7 mouse cellular contexts compared by ENCODE assay signal in genomic region chr11:62539089-62539890, GRCm38 (mm10). TPM values are rescaled to one million over a fixed set of nuclear protein-coding genes. Genes with fewer than 3 reads are reported as not detected.
DNase-seq lines count a peak whose midpoint lies in the region; ATAC-seq lines count a peak whose summit lies in the region.

Gene Cenpv, minus strand, starts transcription at chr11:62539261.

- WGBS in embryonic facial prominence, embryonic 11.5 days, result 8% methylated on average over 37 of the region's 57 CpGs
- WGBS in midbrain, embryonic 10.5 days, result 6% methylated on average over 56 of the region's 57 CpGs

- no peaks in the 10 kb centered on the region; the same call in 1 of the 2 replicates for H3K4me1 ChIP-seq in embryonic facial prominence, embryonic 11.5 days (ENCODE audit: control insufficient read depth, insufficient read depth, low read length)
- H3K4me1 ChIP-seq in midbrain, embryonic 10.5 days, result peaks cover 23% of the 10 kb centered on the region

- peak within 1 kb of the TSS; percentile 92 for H3K9ac ChIP-seq in embryonic facial prominence, embryonic 11.5 days (replicated peaks; ENCODE audit: low read length)

- H3K36me3 ChIP-seq in embryonic facial prominence, embryonic 11.5 days (replicated peaks; ENCODE audit: control insufficient read depth, insufficient read depth, low read depth, low read length), result no peaks in the 10 kb centered on the region
- peaks cover 15% of the 10 kb centered on the region; the same call in 1 of the 2 replicates for H3K36me3 ChIP-seq in midbrain, embryonic 10.5 days

- 0 out of 2 replicates have a peak within 1 kb of the TSS, but pooled peaks have one; percentile 35 for H3K27ac ChIP-seq in embryonic facial prominence, embryonic 11.5 days (replicated peaks; ENCODE audit: low read depth, low read length)
- H3K27ac ChIP-seq in midbrain, embryonic 10.5 days (replicated peaks), result peak within 1 kb of the TSS; percentile 95

- peaks cover 6% of the 10 kb centered on the region; the same call in 1 of the 2 replicates for H3K27me3 ChIP-seq in embryonic facial prominence, embryonic 11.5 days (ENCODE audit: control insufficient read depth, insufficient read depth, low read length)
- peaks cover 27% of the 10 kb centered on the region for H3K27me3 ChIP-seq in midbrain, embryonic 10.5 days (ENCODE audit: low read depth, poor library complexity, severe bottlenecking)

- H3K9me3 ChIP-seq in embryonic facial prominence, embryonic 11.5 days (replicated peaks; ENCODE audit: control insufficient read depth, low read length), result no peaks in the 10 kb centered on the region
- no peaks in the 10 kb centered on the region for H3K9me3 ChIP-seq in midbrain, embryonic 10.5 days (replicated peaks)

- peak; percentile 67 for ATAC-seq in embryonic facial prominence, embryonic 11.5 days (replicated peaks; ENCODE audit: insufficient number of reproducible peaks, low FRiP score, low TSS enrichment, low read depth)

- H3K4me3 ChIP-seq in embryonic facial prominence, embryonic 11.5 days (ENCODE audit: low read depth, low read length), result peak within 1 kb of the TSS; percentile 80
- H3K4me3 ChIP-seq in midbrain, embryonic 10.5 days, result peak within 1 kb of the TSS; percentile 90

- peak; percentile 89 for DNase-seq in adrenal gland, postnatal 10 days
- DNase-seq in embryonic facial prominence, embryonic 11.5 days (ENCODE audit: low spot score), result peak; percentile 78
- peak; percentile 97 for DNase-seq in heart, adult 11 months
- peak; percentile 65 for DNase-seq in kidney, adult 11 months
- peak; percentile 77 for DNase-seq in left cerebral cortex, postnatal 4 days
- DNase-seq in midbrain, embryonic 10.5 days (ENCODE audit: low spot score), result no peak
- peak; percentile 83 for DNase-seq in right cerebral cortex, postnatal 4 days

- H3K4me2 ChIP-seq in embryonic facial prominence, embryonic 11.5 days (ENCODE audit: low read depth, low read length), result peak within 1 kb of the TSS; percentile 95

- intact Hi-C loops in left cerebral cortex, postnatal 4 days (cut with DNase I), result no loop called here

RNA-seq across cellular contexts. Expression of gene Cenpv, which starts in this region (rescaled TPM):
- total RNA-seq in adrenal gland, postnatal 10 days (2021), result 10 to 100 TPM; 40.0 to 48.8 TPM
- 46.2 and 49.8 TPM in 2 replicates for polyA plus RNA-seq in embryonic facial prominence, embryonic 11.5 days (2014; fragmentation: Nextera tagmentation; extraction: Ambion mirVana)
- 10 to 100 TPM; 64.5 to 76.9 TPM for total RNA-seq in left cerebral cortex, postnatal 4 days (2021)
- 41.7 and 53.7 TPM in 2 replicates for polyA plus RNA-seq in midbrain, embryonic 10.5 days (2016; fragmentation: Nextera tagmentation; extraction: Ambion mirVana)
